Comparison of ENCODE assay signal across 13 mouse cellular contexts in the genomic region with DNA sequence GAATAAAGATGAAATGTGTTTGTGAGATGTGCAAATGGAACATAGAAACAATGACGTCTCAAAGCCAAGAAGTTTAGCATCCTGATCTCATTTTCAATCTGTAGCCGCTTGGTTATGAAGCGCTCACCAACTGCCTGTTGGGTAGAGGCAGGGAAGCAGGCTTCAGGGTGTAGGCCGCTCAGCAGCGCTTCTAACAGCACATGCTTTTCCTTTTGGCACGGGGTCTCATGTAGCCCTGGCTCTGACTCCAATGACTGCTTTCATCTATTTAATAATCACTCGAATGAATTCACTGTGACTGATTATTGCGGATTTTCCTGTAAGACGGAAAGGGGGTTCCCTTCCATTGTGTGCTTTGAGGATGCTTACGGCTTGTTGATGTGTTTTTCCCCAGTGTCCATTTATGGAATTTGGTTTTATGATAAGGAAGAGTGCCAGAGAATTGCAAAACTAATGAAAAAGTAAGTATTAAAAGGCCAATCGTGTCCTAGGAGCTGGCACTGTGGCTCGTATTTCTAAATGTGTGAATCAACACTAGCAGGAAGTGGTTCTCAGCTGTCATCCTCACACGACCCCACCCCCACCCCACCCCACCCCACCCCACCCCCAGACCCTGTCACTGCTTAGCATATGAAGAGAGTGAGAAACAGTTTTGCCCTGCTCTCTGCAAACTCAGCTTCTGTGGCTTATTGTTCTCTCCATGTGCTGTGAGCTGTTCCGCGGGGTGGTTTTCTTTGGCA. TPM values are rescaled to one million over a fixed set of nuclear protein-coding genes. Genes with fewer than 3 reads are reported as not detected.
DNase-seq lines count a peak whose midpoint lies in the region; ATAC-seq and TF ChIP-seq lines count a peak whose summit lies in the region.
"Had no signal": no experiment of that assay in that cellular context is flagged by ENCODE, and none has a peak within 500 bp of the region (broad histone marks: within the 10 kb centered on the region; RNA-seq: fewer than 3 reads in every experiment).

No protein-coding gene starts in this region.

- H3K9me3 ChIP-seq in lung, embryonic 16.5 days (ENCODE audit: control insufficient read depth, low read length) = no peaks in the 10 kb centered on the region
- no peaks in the 10 kb centered on the region for H3K9me3 ChIP-seq in forebrain, embryonic 13.5 days (replicated peaks)
- H3K9me3 ChIP-seq in midbrain, embryonic 15.5 days = no peaks in the 10 kb centered on the region
- H3K9me3 ChIP-seq: liver, embryonic 13.5 days; stomach, embryonic 15.5 days had no signal

- no peak for TF ChIP-seq POLR2A in lung, adult 2 months (IDR thresholded peaks at IDR 0.05; ENCODE audit: borderline replicate concordance, extremely low read depth, low read depth, low read length)
- TF ChIP-seq POLR2A in cerebellum, adult 2 months (IDR thresholded peaks at IDR 0.05; ENCODE audit: borderline replicate concordance, insufficient read depth, low read length) = no peak

- no peak for DNase-seq in gastrocnemius, adult 2 months
- DNase-seq in gastrocnemius, postnatal 14 days = no peak
- DNase-seq in lung, adult 2 months = no peak
- DNase-seq in c-Kit-positive CD71-positive TER-119-positive erythroid progenitor cells, embryonic 14.5 days (ENCODE audit: low spot score) = no peak
- no peak for DNase-seq in cerebellum, adult 2 months
- DNase-seq: cerebellum, postnatal 36 days; gastrocnemius, postnatal 10 days; liver, embryonic 13.5 days had no signal

- 41% methylated on average over 15 of the region's 15 CpGs for WGBS in lung, embryonic 16.5 days
- 47% methylated on average over 15 of the region's 15 CpGs for WGBS in lung, adult 2 months
- 26% methylated on average over 15 of the region's 15 CpGs for WGBS in forebrain, embryonic 13.5 days
- 21% methylated on average over 15 of the region's 15 CpGs for WGBS in midbrain, embryonic 15.5 days
- 73% methylated on average over 15 of the region's 15 CpGs for WGBS in cerebellum, adult 2 months

- peak; percentile 72 for ATAC-seq in lung, embryonic 16.5 days (ENCODE audit: low read depth)
- peak; percentile 86 for ATAC-seq in forebrain, embryonic 13.5 days
- ATAC-seq in midbrain, embryonic 15.5 days (replicated peaks) = peak; percentile 70; the same call in 1 of the 2 replicates

- no peak overlapping the region for H3K4me2 ChIP-seq in lung, embryonic 16.5 days (ENCODE audit: low read depth, low read length)
- H3K4me2 ChIP-seq in forebrain, embryonic 13.5 days = peak overlapping the region; percentile 20; the same call in 1 of the 2 replicates
- no peak overlapping the region for H3K4me2 ChIP-seq in midbrain, embryonic 15.5 days
- H3K4me2 ChIP-seq: liver, embryonic 13.5 days; stomach, embryonic 15.5 days had no signal

- intact Hi-C loops in gastrocnemius, adult 2 months (cut with DNase I) = no loop called here
- intact Hi-C loops in gastrocnemius, postnatal 14 days (cut with DNase I; ENCODE audit: low total_unique reads) = no loop called here

- H3K4me3 ChIP-seq in gastrocnemius, adult 2 months = no peak overlapping the region
- H3K4me3 ChIP-seq in lung, embryonic 16.5 days (ENCODE audit: low read length) = no peak overlapping the region
- H3K4me3 ChIP-seq in lung, adult 2 months (replicated peaks; ENCODE audit: extremely low read depth, low read depth, low read length) = no peak overlapping the region
- no peak overlapping the region for H3K4me3 ChIP-seq in forebrain, embryonic 13.5 days
- H3K4me3 ChIP-seq in midbrain, embryonic 15.5 days = no peak overlapping the region
- no peak overlapping the region for H3K4me3 ChIP-seq in cerebellum, adult 2 months (replicated peaks; ENCODE audit: insufficient read depth, low read depth, low read length)
- H3K4me3 ChIP-seq: liver, embryonic 13.5 days; stomach, embryonic 15.5 days had no signal

- peaks cover 7% of the 10 kb centered on the region for H3K4me1 ChIP-seq in lung, embryonic 16.5 days (replicated peaks; ENCODE audit: control insufficient read depth, insufficient read depth, low read length)
- no peaks in the 10 kb centered on the region for H3K4me1 ChIP-seq in lung, adult 2 months (ENCODE audit: control insufficient read depth, insufficient read depth, low read length)
- peaks cover 35% of the 10 kb centered on the region for H3K4me1 ChIP-seq in forebrain, embryonic 13.5 days
- peaks cover 13% of the 10 kb centered on the region for H3K4me1 ChIP-seq in midbrain, embryonic 15.5 days
- H3K4me1 ChIP-seq in cerebellum, adult 2 months (ENCODE audit: control insufficient read depth, insufficient read depth, low read length) = no peaks in the 10 kb centered on the region

- peak overlapping the region; percentile 38; the same call in 1 of the 2 replicates for H3K27ac ChIP-seq in gastrocnemius, adult 2 months
- peak overlapping the region; percentile 39 for H3K27ac ChIP-seq in lung, embryonic 16.5 days (ENCODE audit: low read length)
- H3K27ac ChIP-seq in forebrain, embryonic 13.5 days = peak overlapping the region; percentile 65
- no peak overlapping the region for H3K27ac ChIP-seq in midbrain, embryonic 15.5 days
- H3K27ac ChIP-seq in cerebellum, adult 2 months (ENCODE audit: insufficient read depth, low read length) = no peak overlapping the region
- H3K27ac ChIP-seq: kidney, postnatal 0 days; liver, embryonic 13.5 days; stomach, embryonic 15.5 days had no signal

- no peaks in the 10 kb centered on the region for H3K27me3 ChIP-seq in lung, embryonic 16.5 days (ENCODE audit: control insufficient read depth, insufficient read depth, low read depth, low read length)
- no peaks in the 10 kb centered on the region for H3K27me3 ChIP-seq in forebrain, embryonic 13.5 days
- no peaks in the 10 kb centered on the region for H3K27me3 ChIP-seq in midbrain, embryonic 15.5 days (replicated peaks)
- H3K27me3 ChIP-seq in cerebellum, adult 2 months (ENCODE audit: control insufficient read depth, insufficient read depth, low read length) = no peaks in the 10 kb centered on the region
- H3K27me3 ChIP-seq: liver, embryonic 13.5 days; stomach, embryonic 15.5 days had no signal

- no peak overlapping the region for H3K9ac ChIP-seq in lung, embryonic 16.5 days (ENCODE audit: low read length)
- H3K9ac ChIP-seq in forebrain, embryonic 13.5 days = no peak overlapping the region
- H3K9ac ChIP-seq in midbrain, embryonic 15.5 days = no peak overlapping the region
- H3K9ac ChIP-seq: liver, embryonic 13.5 days; stomach, embryonic 15.5 days had no signal

- no peaks in the 10 kb centered on the region for H3K36me3 ChIP-seq in lung, embryonic 16.5 days (ENCODE audit: control insufficient read depth, insufficient read depth, low read length)
- H3K36me3 ChIP-seq in forebrain, embryonic 13.5 days (ENCODE audit: poor library complexity, severe bottlenecking) = peaks cover 46% of the 10 kb centered on the region
- H3K36me3 ChIP-seq in midbrain, embryonic 15.5 days (replicated peaks) = peaks cover 6% of the 10 kb centered on the region; the same call in 1 of the 2 replicates

- TF ChIP-seq CTCF in gastrocnemius, adult 2 months (IDR thresholded peaks at IDR 0.05) = no peak
- TF ChIP-seq CTCF in lung, adult 2 months (IDR thresholded peaks at IDR 0.05; ENCODE audit: insufficient read depth, low read length) = no peak
- TF ChIP-seq CTCF in cerebellum, adult 2 months (IDR thresholded peaks at IDR 0.05; ENCODE audit: borderline replicate concordance, insufficient read depth, low read depth, low read length) = no peak

RNA-seq across cellular contexts. Expression of a gene that starts 2.5 kb away (rescaled TPM):
- 1 to 10 TPM; 1.7 to 1.9 TPM for total RNA-seq in gastrocnemius, adult 2 months (2021)
- total RNA-seq in gastrocnemius, postnatal 14 days (2021) = 1 to 10 TPM; 3.6 to 4.9 TPM
- polyA plus RNA-seq in lung, embryonic 16.5 days (2015; fragmentation: Nextera tagmentation; extraction: Ambion mirVana) = 5.8 TPM in 2 replicates
- polyA plus RNA-seq in lung, adult 2 months (2012; rRNA removed) = 11.3 and 16.3 TPM in 2 replicates
- 3.6 and 4.2 TPM in 2 replicates for polyA plus RNA-seq in forebrain, embryonic 13.5 days (2015; fragmentation: Nextera tagmentation; extraction: Ambion mirVana)
- polyA plus RNA-seq in midbrain, embryonic 15.5 days (2015; fragmentation: Nextera tagmentation; extraction: Ambion mirVana) = 7.3 and 7.9 TPM in 2 replicates
- 16.7 and 17.8 TPM in 2 replicates for polyA plus RNA-seq in cerebellum, adult 2 months (2012; rRNA removed)

RNA-seq across cellular contexts. Expression of a gene that starts 23.7 kb away (rescaled TPM):
- total RNA-seq in gastrocnemius, adult 2 months (2021) = 1 to 10 TPM; 4.3 to 4.8 TPM
- total RNA-seq in gastrocnemius, postnatal 14 days (2021) = 1 to 10 TPM; 4.2 to 4.3 TPM
- 5.8 and 8.3 TPM in 2 replicates for polyA plus RNA-seq in lung, embryonic 16.5 days (2015; fragmentation: Nextera tagmentation; extraction: Ambion mirVana)
- polyA plus RNA-seq in lung, adult 2 months (2012; rRNA removed) = 19.6 TPM in 2 replicates
- polyA plus RNA-seq in forebrain, embryonic 13.5 days (2015; fragmentation: Nextera tagmentation; extraction: Ambion mirVana) = 12.7 and 13.1 TPM in 2 replicates
- polyA plus RNA-seq in midbrain, embryonic 15.5 days (2015; fragmentation: Nextera tagmentation; extraction: Ambion mirVana) = 13.8 and 14.2 TPM in 2 replicates
- polyA plus RNA-seq in cerebellum, adult 2 months (2012; rRNA removed) = 22.7 and 25.3 TPM in 2 replicates

RNA-seq across cellular contexts. Expression of a gene that starts 37.6 kb away (rescaled TPM):
- total RNA-seq in gastrocnemius, adult 2 months (2021) = 1 to 10 TPM in 1 of 2 experiments, under 1 TPM in 1; 0.33 to 2.7 TPM
- total RNA-seq in gastrocnemius, postnatal 14 days (2021) = 1 to 10 TPM in 1 of 2 experiments, under 1 TPM in 1; 0.86 to 1.0 TPM
- polyA plus RNA-seq in lung, embryonic 16.5 days (2015; fragmentation: Nextera tagmentation; extraction: Ambion mirVana) = 0.09 TPM in 1 of 2 replicates, not detected in the other
- polyA plus RNA-seq in lung, adult 2 months (2012; rRNA removed) = 2.1 and 4.0 TPM in 2 replicates
- polyA plus RNA-seq in forebrain, embryonic 13.5 days (2015; fragmentation: Nextera tagmentation; extraction: Ambion mirVana) = 0.12 and 0.33 TPM in 2 replicates
- polyA plus RNA-seq in midbrain, embryonic 15.5 days (2015; fragmentation: Nextera tagmentation; extraction: Ambion mirVana) = 0.54 and 1.1 TPM in 2 replicates
- polyA plus RNA-seq in cerebellum, adult 2 months (2012; rRNA removed) = 3.2 and 3.6 TPM in 2 replicates
- polyA plus RNA-seq: kidney, postnatal 0 days; liver, embryonic 13.5 days had no signal

Comparison
In these comparisons a context has a peak if more than half of its experiments do, and no peak if none do; other contexts are left out.
1. H3K27ac ChIP-seq: peak in gastrocnemius, adult 2 months (single experiment), lung, embryonic 16.5 days (single experiment) and forebrain, embryonic 13.5 days (single experiment); none in midbrain, embryonic 15.5 days (single experiment) and cerebellum, adult 2 months (single experiment).
2. Peak in every context shown above with its lines, with median percentiles within 50 percentile points of each other: ATAC-seq.